Mouse (Mus musculus) forebrain, embryonic 15.5 days (tissue): ENCODE measurements at regions not wholly inside any gene's neighbourhood (a gene's known extent, or its start where the extent isn't known, plus 50 kb on each side); places are given as distances from the start of the nearest gene placed in this dataset.
A peak's percentile ranks its signal among the peaks of the same experiment; 100 is the strongest.

Experiments
- ATAC-seq: fragments of 200-750 bp; cut with Nextera tagmentation; replicated peaks from 2 replicates; pipeline ENCODE4 v1.8.0; 2017; ENCODE audit warnings: mild to moderate bottlenecking, moderate TSS enrichment, moderate library complexity
- H3K27ac ChIP-seq: fragments of 300-500 bp; sonication (generic); replicated peaks from 2 replicates; pipeline ENCODE4 v1.5.1; 2015; ENCODE audit warnings: mild to moderate bottlenecking, inconsistent platforms
- H3K27me3 ChIP-seq: fragments of 300-500 bp; sonication (generic); 2 replicates; pipeline ENCODE4 v1.6.1; 2015; ENCODE audit warnings: inconsistent platforms
- H3K36me3 ChIP-seq: fragments of 300-500 bp; sonication (generic); 2 replicates; pipeline ENCODE4 v1.6.1; 2015; ENCODE audit warnings: mild to moderate bottlenecking, inconsistent platforms
- H3K4me1 ChIP-seq: fragments of 300-500 bp; sonication (generic); 2 replicates; pipeline ENCODE4 v1.6.1; 2015; ENCODE audit warnings: inconsistent platforms
- H3K4me2 ChIP-seq: fragments of 300-500 bp; sonication (generic); replicated peaks from 2 replicates; pipeline ENCODE4 v1.6.1; 2015; ENCODE audit warnings: mild to moderate bottlenecking, inconsistent platforms
- H3K4me3 ChIP-seq: fragments of 300-500 bp; sonication (generic); 2 replicates; pipeline ENCODE4 v1.5.1; 2015; ENCODE audit warnings: mild to moderate bottlenecking, inconsistent platforms
- H3K9ac ChIP-seq: fragments of 300-500 bp; sonication (generic); replicated peaks from 2 replicates; pipeline ENCODE4 v1.6.1; 2015; ENCODE audit warnings: mild to moderate bottlenecking, inconsistent platforms
- H3K9me3 ChIP-seq: fragments of 300-500 bp; sonication (generic); 2 replicates; pipeline ENCODE4 v1.6.1; 2016; ENCODE audit warnings: inconsistent platforms
- WGBS: fragments of 180-500 bp; shearing (Covaris S2); methylation state at CpG from one replicate; pipeline ENCODE4 v1.1.7; 2015; ENCODE audit warnings: mixed read lengths; 5-methylcytosine and 5-hydroxymethylcytosine counted together

DNA sequence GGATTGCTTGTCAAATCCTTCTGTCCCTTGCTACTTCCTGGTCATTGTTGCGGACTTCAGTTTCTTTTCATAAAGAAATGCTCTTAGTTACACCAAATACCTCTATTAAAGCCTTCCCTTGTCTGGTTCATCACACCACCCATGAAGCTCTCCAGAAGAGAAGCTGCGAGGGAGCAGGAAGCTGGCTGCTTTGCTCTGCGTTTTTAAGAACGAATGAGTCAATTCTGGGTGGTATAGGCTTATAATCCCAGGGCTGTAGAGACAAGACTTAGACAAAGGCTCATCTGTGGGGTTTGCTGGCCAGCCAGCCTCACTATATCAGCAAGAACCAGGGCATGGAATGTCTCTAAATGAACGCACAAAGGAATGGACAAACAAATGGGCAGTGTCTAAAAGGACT, 124.4 kb downstream of the Maf start:
- H3K4me3 ChIP-seq: no peak overlapping the region
- 87% methylated on average over 5 of the region's 5 CpGs for WGBS
- no peaks in the 10 kb centered on the region for H3K27me3 ChIP-seq
- ATAC-seq: no peak
- no peak overlapping the region for H3K4me2 ChIP-seq
- H3K36me3 ChIP-seq: no peaks in the 10 kb centered on the region
- no peaks in the 10 kb centered on the region for H3K4me1 ChIP-seq
- no peaks in the 10 kb centered on the region for H3K9me3 ChIP-seq
- H3K27ac ChIP-seq: no peak overlapping the region
- no peak overlapping the region for H3K9ac ChIP-seq

DNA sequence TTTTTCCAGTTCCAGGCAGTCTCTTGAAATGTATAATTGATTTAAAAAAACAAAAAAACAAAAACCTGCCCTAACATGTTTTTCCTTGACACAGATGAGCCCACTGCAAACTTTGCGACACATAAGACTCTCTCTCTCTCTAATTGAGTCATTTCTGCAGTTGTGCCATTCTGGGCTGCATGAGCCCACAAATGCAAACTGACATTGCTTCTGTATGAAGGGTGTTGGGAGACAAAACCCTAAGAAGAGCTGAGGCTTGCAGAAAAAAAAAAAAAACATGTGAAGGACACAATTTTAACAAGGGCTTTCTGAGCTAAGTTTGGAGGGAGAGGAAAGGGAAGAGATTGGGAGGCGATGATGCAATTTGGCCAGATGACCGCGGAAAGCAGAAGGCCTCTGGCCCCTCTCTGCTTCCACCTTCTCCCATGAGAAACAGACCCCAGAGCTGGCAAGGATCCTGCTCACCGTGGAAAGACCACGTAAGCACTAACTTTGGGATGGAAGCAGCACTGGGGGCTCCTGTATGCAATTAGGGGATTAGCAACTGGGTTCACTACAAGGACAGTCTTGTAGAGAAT, 125.6 kb downstream of the Maf start:
- ATAC-seq: no peak
- H3K27me3 ChIP-seq: no peaks in the 10 kb centered on the region
- no peak overlapping the region for H3K4me2 ChIP-seq
- 89% methylated on average over 6 of the region's 6 CpGs for WGBS
- no peak overlapping the region for H3K9ac ChIP-seq
- no peaks in the 10 kb centered on the region for H3K4me1 ChIP-seq
- no peak overlapping the region for H3K4me3 ChIP-seq
- no peaks in the 10 kb centered on the region for H3K36me3 ChIP-seq
- no peaks in the 10 kb centered on the region for H3K9me3 ChIP-seq
- no peak overlapping the region for H3K27ac ChIP-seq

DNA sequence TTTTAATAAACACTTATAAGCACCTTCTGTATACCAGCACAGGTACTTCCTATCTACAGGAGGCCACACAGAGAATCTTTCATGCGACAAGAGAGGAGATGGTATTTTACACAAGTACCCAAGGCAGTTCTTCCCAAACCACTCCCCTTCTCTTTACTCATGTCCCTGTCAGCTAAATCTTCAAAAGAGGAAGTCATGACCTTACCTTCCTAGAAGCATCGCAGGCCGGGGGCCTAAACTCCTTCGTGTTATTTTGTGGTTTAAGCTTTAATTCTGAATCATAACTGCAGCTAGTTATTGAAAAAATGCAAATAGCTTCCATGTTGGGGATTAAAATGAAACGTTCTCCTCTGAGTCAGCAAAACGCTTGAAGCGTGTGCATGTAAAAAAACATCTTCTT, 139.2 kb downstream of the Maf start:
- WGBS: 83% methylated on average over 7 of the region's 7 CpGs
- no peak for ATAC-seq
- H3K4me2 ChIP-seq: no peak overlapping the region

DNA sequence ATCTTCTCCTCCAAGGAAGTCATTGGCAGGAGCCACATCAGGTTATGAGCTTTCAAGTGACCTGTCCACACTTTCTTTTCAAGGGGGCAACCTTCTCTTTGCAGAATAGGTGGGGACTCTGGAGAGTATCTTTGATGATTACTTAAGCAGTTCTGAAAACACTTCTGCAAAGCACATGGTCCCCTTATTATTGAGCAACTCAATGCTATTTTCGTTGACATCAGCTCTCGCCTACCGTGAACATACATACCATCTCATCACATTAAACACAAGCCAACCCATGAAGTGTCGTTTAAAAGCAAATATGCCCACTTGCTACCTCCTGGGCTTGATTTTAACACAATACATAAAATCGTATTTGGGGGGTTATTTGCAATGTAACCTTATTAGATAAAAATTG, 141.8 kb downstream of the Maf start:
- no peak for ATAC-seq
- whole genome bisulfite sequencing: 89% methylated on average over 5 of the region's 5 CpGs
- Histone ChIP-seq H3K4me1 (no peaks in the 10 kb centered on the region), H3K27me3 (no peaks in the 10 kb centered on the region), H3K4me3 (no peak overlapping the region), H3K27ac (no peak overlapping the region), H3K4me2 (no peak overlapping the region), H3K36me3 (no peaks in the 10 kb centered on the region), H3K9ac (no peak overlapping the region), H3K9me3 (no peaks in the 10 kb centered on the region)

More for the DNA sequence above, 139.2 kb downstream of the Maf start:
- no peaks in the 10 kb centered on the region for H3K4me1 ChIP-seq
- no peaks in the 10 kb centered on the region for H3K27me3 ChIP-seq
- H3K4me3 ChIP-seq: no peak overlapping the region
- H3K36me3 ChIP-seq: no peaks in the 10 kb centered on the region
- no peak overlapping the region for H3K9ac ChIP-seq
- no peaks in the 10 kb centered on the region for H3K9me3 ChIP-seq
- no peak overlapping the region for H3K27ac ChIP-seq

DNA sequence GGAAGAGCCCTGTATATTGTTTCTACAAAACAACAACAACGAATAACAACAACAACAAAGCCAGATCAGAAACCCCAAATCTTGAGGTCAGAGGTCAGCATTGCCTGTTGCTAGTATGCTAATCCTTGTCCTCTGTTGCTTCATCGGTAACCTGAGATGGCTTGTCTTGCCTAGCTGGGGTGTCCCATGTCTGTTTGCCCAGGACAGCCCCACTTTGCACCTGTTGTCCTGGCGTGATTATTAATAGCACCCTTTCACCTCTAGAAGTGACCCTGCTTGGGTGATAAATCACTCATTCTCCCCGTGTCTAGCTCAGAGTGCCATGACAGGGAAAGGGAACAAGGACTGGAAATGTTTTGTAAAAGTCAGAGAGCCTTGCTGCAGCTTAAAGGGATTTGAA, 145.2 kb downstream of the Maf start:
- Histone ChIP-seq H3K27ac (no peak overlapping the region), H3K4me1 (no peaks in the 10 kb centered on the region), H3K9me3 (no peaks in the 10 kb centered on the region), H3K36me3 (no peaks in the 10 kb centered on the region), H3K27me3 (no peaks in the 10 kb centered on the region), H3K9ac (no peak overlapping the region), H3K4me3 (no peak overlapping the region), H3K4me2 (no peak overlapping the region)
- 28% methylated on average over 4 of the region's 4 CpGs for WGBS
- no peak for ATAC-seq

DNA sequence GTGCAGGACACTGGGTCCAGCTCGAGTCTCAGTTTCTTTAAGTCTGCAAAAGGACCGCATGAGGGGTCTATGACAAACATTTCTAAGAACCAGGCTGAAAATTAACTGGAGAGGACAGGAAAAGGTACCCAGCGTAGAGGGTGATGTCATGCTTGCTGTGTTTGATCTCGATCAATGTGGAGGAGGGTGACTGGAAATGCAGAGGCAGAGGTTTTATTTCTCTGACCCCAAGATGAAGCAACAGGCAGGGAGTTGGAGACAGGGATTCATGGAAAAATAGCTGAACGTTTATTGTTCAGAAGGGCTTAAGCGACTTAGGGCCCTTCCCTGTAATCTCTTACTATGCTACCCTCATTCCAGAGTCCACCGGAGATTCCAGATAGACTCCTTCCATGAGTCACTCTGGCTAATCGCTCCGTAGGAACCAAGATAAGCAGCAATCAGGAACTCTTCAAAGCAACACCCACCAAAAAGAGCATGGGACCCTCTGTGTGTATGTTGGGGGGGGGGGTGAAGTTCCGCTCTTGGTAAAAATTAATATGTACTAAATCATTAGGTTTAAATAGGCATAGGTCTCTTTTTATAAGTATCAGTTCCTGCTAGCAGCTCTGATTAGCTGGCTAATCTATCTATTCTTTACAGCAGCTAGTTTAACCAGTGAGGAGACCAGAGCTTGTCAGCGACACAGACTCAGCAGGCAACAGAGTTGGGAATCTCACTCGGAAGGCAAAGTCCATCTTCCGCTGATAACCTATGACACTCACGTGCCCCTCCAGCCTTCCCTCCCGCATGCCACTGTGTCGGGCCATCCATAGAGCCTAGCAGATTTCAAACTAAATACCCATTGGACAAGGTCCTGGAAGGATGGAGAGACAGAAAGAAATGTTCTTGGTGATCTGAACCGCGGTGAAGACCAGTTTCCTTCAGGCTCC, 146.3 kb downstream of the Maf start:
- Histone ChIP-seq H3K4me1 (no peaks in the 10 kb centered on the region), H3K9me3 (no peaks in the 10 kb centered on the region), H3K9ac (no peak overlapping the region), H3K27ac (no peak overlapping the region), H3K36me3 (no peaks in the 10 kb centered on the region), H3K27me3 (no peaks in the 10 kb centered on the region), H3K4me3 (no peak overlapping the region), H3K4me2 (no peak overlapping the region)
- no peak for ATAC-seq
- 78% methylated on average over 18 of the region's 18 CpGs for WGBS

DNA sequence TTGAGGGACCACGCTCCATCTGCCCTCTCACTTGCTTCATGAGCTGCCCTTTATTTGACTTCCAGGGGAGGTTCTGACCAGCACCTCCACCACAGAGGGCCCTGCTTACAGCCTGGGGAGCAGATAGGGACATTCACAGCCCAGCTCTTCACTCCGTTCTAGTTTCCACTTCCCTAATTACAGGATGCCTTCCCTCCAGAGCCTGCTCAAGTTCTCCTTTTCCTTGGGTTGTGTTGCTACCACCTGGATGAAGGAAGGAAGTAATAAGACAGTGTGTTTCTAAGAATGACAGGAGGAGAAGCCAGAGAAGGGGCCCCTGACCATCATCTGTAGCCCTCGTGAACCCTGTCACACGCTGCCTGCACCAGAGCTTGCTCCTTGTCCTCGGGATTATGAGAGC, 152.1 kb downstream of the Maf start:
- 91% methylated on average over 5 of the region's 5 CpGs for WGBS
- H3K27me3 ChIP-seq: no peaks in the 10 kb centered on the region
- H3K9me3 ChIP-seq: no peaks in the 10 kb centered on the region
- no peak overlapping the region for H3K4me3 ChIP-seq
- no peaks in the 10 kb centered on the region for H3K4me1 ChIP-seq
- ATAC-seq: no peak
- H3K4me2 ChIP-seq: no peak overlapping the region
- no peak overlapping the region for H3K9ac ChIP-seq
- no peak overlapping the region for H3K27ac ChIP-seq
- H3K36me3 ChIP-seq: no peaks in the 10 kb centered on the region

DNA sequence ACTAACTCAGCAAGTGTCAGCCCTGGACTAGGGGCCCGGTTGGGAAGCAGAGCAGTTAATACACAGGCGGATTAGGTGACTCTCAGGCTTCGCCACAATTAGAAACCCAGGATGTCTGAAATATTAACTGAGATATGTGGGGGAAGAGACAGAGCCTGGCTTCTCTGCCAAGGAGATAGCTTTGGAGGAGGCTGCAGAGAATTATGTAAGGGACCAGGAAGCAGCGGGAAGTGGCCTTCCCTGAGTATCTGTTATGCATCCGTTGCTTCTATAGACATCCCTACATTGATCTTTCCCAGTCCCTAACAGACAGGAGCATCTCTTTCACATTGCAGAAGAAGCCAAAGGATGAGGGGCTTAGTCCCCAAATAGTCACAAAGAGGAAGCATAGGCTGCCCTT, 153.4 kb downstream of the Maf start:
- no peak overlapping the region for H3K4me3 ChIP-seq
- no peak overlapping the region for H3K4me2 ChIP-seq
- peaks cover under 1% of the 10 kb centered on the region for H3K4me1 ChIP-seq
- no peak overlapping the region for H3K9ac ChIP-seq
- H3K9me3 ChIP-seq: no peaks in the 10 kb centered on the region
- no peaks in the 10 kb centered on the region for H3K36me3 ChIP-seq
- 75% methylated on average over 5 of the region's 5 CpGs for WGBS
- no peak overlapping the region for H3K27ac ChIP-seq
- no peak for ATAC-seq
- no peaks in the 10 kb centered on the region for H3K27me3 ChIP-seq

DNA sequence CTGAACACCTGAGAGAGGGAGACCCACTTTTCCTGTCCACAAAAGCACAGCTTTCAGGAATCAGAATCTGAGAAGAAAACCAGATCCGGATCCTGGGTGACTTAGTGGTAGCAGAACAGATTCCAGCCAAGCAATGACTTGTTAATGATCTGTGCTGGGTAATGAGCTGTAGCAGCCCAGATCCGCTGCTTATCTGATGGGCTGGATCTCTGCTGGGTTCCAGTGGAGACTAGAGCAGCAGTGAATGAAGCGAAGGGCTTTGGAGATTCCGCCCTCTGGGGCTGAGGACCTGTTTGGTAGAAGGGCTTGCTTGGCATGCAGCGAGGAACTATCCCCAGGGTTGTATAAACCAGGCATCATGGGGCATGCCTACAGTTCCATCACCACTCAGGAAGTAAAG, 156.3 kb downstream of the Maf start:
- Histone ChIP-seq H3K4me1 (peaks cover 5% of the 10 kb centered on the region), H3K36me3 (no peaks in the 10 kb centered on the region), H3K4me3 (no peak overlapping the region), H3K9ac (no peak overlapping the region), H3K9me3 (no peaks in the 10 kb centered on the region), H3K27ac (no peak overlapping the region), H3K27me3 (no peaks in the 10 kb centered on the region), H3K4me2 (no peak overlapping the region)
- 73% methylated on average over 5 of the region's 5 CpGs for WGBS
- no peak for ATAC-seq

DNA sequence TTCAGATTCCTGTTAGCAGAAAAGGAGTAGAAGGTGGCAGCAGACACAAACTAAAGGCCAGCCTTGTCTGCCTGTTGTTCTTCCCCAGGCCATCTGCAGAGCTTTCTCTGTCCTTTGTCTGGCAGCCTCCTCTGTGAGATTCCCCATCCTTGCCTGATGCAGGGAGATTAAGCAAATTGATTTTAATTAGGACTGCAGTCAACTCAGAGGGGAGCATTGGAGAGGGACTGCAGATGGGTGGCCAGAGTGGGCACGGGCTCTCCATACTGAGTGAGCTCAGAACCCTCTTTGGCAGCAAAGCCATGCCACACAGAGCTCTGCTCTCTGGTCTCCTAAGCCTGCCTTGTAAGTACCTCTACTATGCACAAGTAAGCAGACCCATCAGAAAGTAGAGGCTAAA, 158.5 kb downstream of the Maf start:
- Histone ChIP-seq H3K27me3 (no peaks in the 10 kb centered on the region), H3K27ac (0 out of 2 replicates have a peak overlapping the region, but pooled peaks have one; percentile 13), H3K9me3 (no peaks in the 10 kb centered on the region), H3K36me3 (no peaks in the 10 kb centered on the region), H3K4me2 (no peak overlapping the region), H3K4me1 (peaks cover 5% of the 10 kb centered on the region), H3K4me3 (no peak overlapping the region), H3K9ac (no peak overlapping the region)
- 4% methylated on average over 1 of the region's 1 CpGs for WGBS
- no peak for ATAC-seq

DNA sequence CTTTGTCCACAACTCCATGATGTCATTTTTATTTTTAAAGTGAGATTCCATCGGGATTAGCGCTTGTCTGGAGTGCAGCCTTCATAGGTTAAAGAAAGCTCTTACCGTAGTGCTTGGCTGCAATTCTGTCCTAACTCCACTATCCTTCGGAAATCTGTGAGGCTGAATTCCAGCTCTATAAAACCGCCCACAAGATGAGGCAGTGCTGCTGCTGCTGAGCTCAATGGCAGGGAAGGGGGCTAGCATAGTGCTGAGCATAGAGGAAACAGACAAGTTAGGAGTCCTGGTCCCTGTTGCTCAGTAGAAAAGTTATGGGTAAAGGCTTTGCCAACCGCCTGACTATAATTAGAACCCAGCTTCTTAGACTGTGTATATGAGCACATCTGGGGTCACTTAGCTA, 163.5 kb downstream of the Maf start:
- Histone ChIP-seq H3K4me2 (no peak overlapping the region), H3K27ac (no peak overlapping the region), H3K4me1 (peaks cover 3% of the 10 kb centered on the region), H3K4me3 (no peak overlapping the region), H3K27me3 (no peaks in the 10 kb centered on the region), H3K36me3 (no peaks in the 10 kb centered on the region), H3K9ac (no peak overlapping the region), H3K9me3 (no peaks in the 10 kb centered on the region)
- ATAC-seq: no peak
- 76% methylated on average over 6 of the region's 6 CpGs for WGBS

DNA sequence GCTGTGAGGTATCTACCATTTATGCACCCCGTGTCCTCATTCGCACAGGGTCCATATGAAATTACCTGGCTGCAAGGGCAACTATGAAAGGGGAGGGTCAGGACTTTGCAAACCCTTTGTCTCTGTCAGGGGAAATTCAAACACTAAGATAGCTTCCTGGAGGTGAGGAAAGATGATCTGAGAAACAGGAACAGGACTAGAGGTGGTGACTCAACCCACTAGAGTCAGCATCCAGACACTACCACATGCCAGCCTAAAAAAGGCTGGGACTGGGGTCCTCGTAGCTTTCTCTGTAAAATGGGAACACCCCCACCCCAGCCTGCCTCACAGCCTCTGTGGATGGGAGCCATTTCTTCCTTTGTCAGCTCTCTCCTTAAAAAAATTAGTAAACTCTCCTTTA, 164.7 kb downstream of the Maf start:
- WGBS: 93% methylated on average over 3 of the region's 3 CpGs
- ATAC-seq: no peak
- Histone ChIP-seq H3K27me3 (no peaks in the 10 kb centered on the region), H3K4me1 (peaks cover 6% of the 10 kb centered on the region), H3K36me3 (no peaks in the 10 kb centered on the region), H3K27ac (no peak overlapping the region), H3K4me2 (no peak overlapping the region), H3K4me3 (no peak overlapping the region), H3K9ac (no peak overlapping the region), H3K9me3 (no peaks in the 10 kb centered on the region)

DNA sequence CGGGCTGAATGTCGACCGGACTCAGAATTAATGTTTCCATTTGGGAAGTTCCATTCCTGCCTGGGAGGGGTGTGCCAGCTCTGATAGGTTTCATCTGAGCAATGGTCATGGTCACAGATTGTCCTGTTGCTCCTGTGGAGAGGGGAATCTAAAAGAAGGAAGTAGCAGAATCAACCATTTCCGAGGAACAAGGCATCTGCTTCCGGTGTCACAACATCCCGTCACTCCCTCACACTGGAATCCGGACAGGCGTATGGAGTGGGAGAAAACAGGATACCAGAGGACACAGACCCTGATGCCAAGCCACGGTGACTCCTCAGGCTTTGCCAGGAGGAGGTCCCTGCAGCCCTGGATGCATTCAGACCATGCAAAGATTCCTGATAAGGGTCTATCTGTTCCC, 168.0 kb downstream of the Maf start:
- Histone ChIP-seq H3K36me3 (no peaks in the 10 kb centered on the region), H3K27ac (no peak overlapping the region), H3K4me1 (peaks cover 13% of the 10 kb centered on the region), H3K4me2 (no peak overlapping the region), H3K27me3 (no peaks in the 10 kb centered on the region), H3K9ac (no peak overlapping the region), H3K9me3 (no peaks in the 10 kb centered on the region), H3K4me3 (no peak overlapping the region)
- WGBS: 74% methylated on average over 9 of the region's 9 CpGs
- no peak for ATAC-seq
